Mouse (Mus musculus) CH12.LX (cell line): ENCODE results near the gene Tanc2. TPM values are rescaled to one million over a fixed set of nuclear protein-coding genes. Genes with fewer than 3 reads are reported as not detected.

Experiments
- DNase-seq: peaks from one replicate; pipeline ENCODE4 v3.0.0-alpha.2; 2013; ENCODE audit errors: extremely low read depth
- H3K27ac ChIP-seq: 2 replicates; pipeline ENCODE4 v1.5.1; 2012; ENCODE audit warnings: low read depth, mild to moderate bottlenecking, control low read depth, moderate library complexity; ENCODE audit not compliant: insufficient read depth
- H3K27me3 ChIP-seq: replicated peaks from 2 replicates; pipeline ENCODE3; 2012; ENCODE audit warnings: inconsistent platforms
- H3K36me3 ChIP-seq, 2 experiments: replicated peaks in 1 of 2; 2 replicates each; pipeline versions ENCODE3 to v1.6.1; 2012; ENCODE audit warnings: inconsistent platforms in 1 of 2, low read length in 1 of 2, mild to moderate bottlenecking in 1 of 2, mixed read lengths in 1 of 2, moderate library complexity in 1 of 2; ENCODE audit not compliant: control insufficient read depth in 1 of 2, insufficient read depth in 1 of 2
- H3K4me1 ChIP-seq, 2 experiments: 2 replicates each; pipeline ENCODE4 v1.6.1; 2012; ENCODE audit warnings: inconsistent platforms in 1 of 2, moderate library complexity in 1 of 2; ENCODE audit not compliant: insufficient read depth in 2 of 2, control insufficient read depth in 1 of 2
- H3K4me2 ChIP-seq: 2 replicates; pipeline ENCODE4 v1.6.1; 2012; ENCODE audit warnings: low read depth, mild to moderate bottlenecking, control low read depth; ENCODE audit not compliant: poor library complexity, insufficient read depth, severe bottlenecking
- H3K4me3 ChIP-seq, 3 experiments: fragments of 150-350 bp in 1 of 3; sonication (generic) in 1 of 3; replicated peaks in 1 of 3; 2 replicates each; pipeline versions ENCODE3 to v1.5.1; 2011 to 2012; ENCODE audit warnings: low read depth in 2 of 3, low read length in 2 of 3, mild to moderate bottlenecking in 2 of 3, moderate library complexity in 2 of 3, control low read depth in 1 of 3, improper control_type of control experiment in 1 of 3, inconsistent platforms in 1 of 3, mixed read lengths in 1 of 3; ENCODE audit not compliant: poor library complexity in 1 of 3
- H3K79me2 ChIP-seq: replicated peaks from 2 replicates; pipeline ENCODE4 v1.6.1; 2012; ENCODE audit warnings: mild to moderate bottlenecking, moderate library complexity; ENCODE audit not compliant: control insufficient read depth, poor library complexity, insufficient read depth, severe bottlenecking; ENCODE audit errors: extremely low read depth
- H3K9ac ChIP-seq: 2 replicates; pipeline ENCODE4 v1.6.1; 2012; ENCODE audit warnings: low read depth, mild to moderate bottlenecking, control low read depth, moderate library complexity; ENCODE audit not compliant: insufficient read depth
- H3K9me3 ChIP-seq: replicated peaks from 2 replicates; pipeline ENCODE3; 2012; ENCODE audit warnings: low read length, inconsistent platforms, mixed read lengths
- BHLHE40 ChIP-seq: IDR thresholded peaks from 2 replicates; pipeline ENCODE4 v1.6.1; 2011; ENCODE audit warnings: mild to moderate bottlenecking, low read depth, low read length, improper control_type of control experiment
- CHD2 ChIP-seq: IDR thresholded peaks from 2 replicates; pipeline ENCODE4 v1.6.1; 2011; ENCODE audit warnings: low read length, improper control_type of control experiment
- CTCF ChIP-seq, 2 experiments: IDR thresholded peaks in 1 of 2; conservative IDR thresholded peaks in 1 of 2; 2 replicates each; pipeline ENCODE4 v1.5.1; 2011 to 2012; ENCODE audit warnings: low read depth in 2 of 2, low read length in 2 of 2, improper control_type of control experiment in 1 of 2, inconsistent platforms in 1 of 2, mild to moderate bottlenecking in 1 of 2, moderate library complexity in 1 of 2
- ETS1 ChIP-seq: conservative IDR thresholded peaks from 2 replicates; pipeline ENCODE4 v1.6.1; 2012; ENCODE audit warnings: low read depth, mild to moderate bottlenecking, inconsistent platforms, low read length, improper control_type of control experiment, moderate library complexity
- GABPA ChIP-seq: IDR thresholded peaks from 2 replicates; pipeline ENCODE4 v1.6.1; 2012; ENCODE audit warnings: low read depth, low read length, improper control_type of control experiment, inconsistent platforms; ENCODE audit not compliant: insufficient replicate concordance
- HCFC1 ChIP-seq: IDR thresholded peaks from 2 replicates; pipeline ENCODE4 v1.6.1; 2012; ENCODE audit warnings: low read depth, mild to moderate bottlenecking, inconsistent platforms, low read length, improper control_type of control experiment
- JUN ChIP-seq: IDR thresholded peaks from 2 replicates; pipeline ENCODE4 v1.6.1; 2011; ENCODE audit warnings: low read depth, mild to moderate bottlenecking, low read length, improper control_type of control experiment, moderate library complexity; ENCODE audit not compliant: insufficient read depth
- MAX ChIP-seq: IDR thresholded peaks from 2 replicates; pipeline ENCODE4 v1.6.1; 2011; ENCODE audit warnings: low read length, improper control_type of control experiment
- MAZ ChIP-seq: IDR thresholded peaks from 2 replicates; pipeline ENCODE4 v1.6.1; 2012; ENCODE audit warnings: low read depth, mild to moderate bottlenecking, inconsistent platforms, low read length, improper control_type of control experiment, moderate library complexity
- MXI1 ChIP-seq: IDR thresholded peaks from 2 replicates; pipeline ENCODE4 v1.6.1; 2011; ENCODE audit warnings: mild to moderate bottlenecking, low read depth, low read length, improper control_type of control experiment
- MYC ChIP-seq: IDR thresholded peaks from 2 replicates; pipeline ENCODE4 v1.6.1; 2011; ENCODE audit warnings: low read depth, mild to moderate bottlenecking, improper control_type of control experiment, low read length
- PAX5 ChIP-seq: IDR thresholded peaks from 2 replicates; pipeline ENCODE4 v1.6.1; 2012; ENCODE audit warnings: low read length, inconsistent platforms, mixed read lengths
- POLR2A ChIP-seq: IDR thresholded peaks from 2 replicates; pipeline ENCODE4 v1.6.1; 2011; ENCODE audit warnings: low read depth, mild to moderate bottlenecking, improper control_type of control experiment, low read length
- POLR2AphosphoS2 ChIP-seq: IDR thresholded peaks from 2 replicates; pipeline ENCODE4 v1.6.1; 2011; ENCODE audit warnings: low read depth, low read length, improper control_type of control experiment
- RAD21 ChIP-seq: IDR thresholded peaks from 2 replicates; pipeline ENCODE4 v1.6.1; 2011; ENCODE audit warnings: low read depth, mild to moderate bottlenecking, low read length, improper control_type of control experiment, moderate library complexity
- SMC3 ChIP-seq: IDR thresholded peaks from 2 replicates; pipeline ENCODE4 v1.6.1; 2011; ENCODE audit warnings: low read depth, low read length, improper control_type of control experiment
- UBTF ChIP-seq: IDR thresholded peaks from 2 replicates; pipeline ENCODE4 v1.6.1; 2012; ENCODE audit warnings: low read depth, mild to moderate bottlenecking, inconsistent platforms, low read length, improper control_type of control experiment, moderate library complexity
- USF2 ChIP-seq: conservative IDR thresholded peaks from 2 replicates; pipeline ENCODE4 v1.6.1; 2011; ENCODE audit warnings: low read depth, low read length, improper control_type of control experiment
- ZC3H11A ChIP-seq: IDR thresholded peaks from 2 replicates; pipeline ENCODE4 v1.6.1; 2012; ENCODE audit warnings: low read depth, mild to moderate bottlenecking, inconsistent platforms, low read length, improper control_type of control experiment
- dilution Hi-C: fragments of 300-500 bp; cut with MboI; formaldehyde crosslinking; loops from 2 replicates; pipeline ENCODE4 v1.14.3; 2020; ENCODE audit warnings: low sequenced_read_pairs; ENCODE audit not compliant: extremely low pct_unique_long_range_greater_than_20kb, extremely low pct_ligation_motif_present
- in situ Hi-C: fragments of 300-500 bp; cut with MboI; formaldehyde crosslinking; loops from 3 replicates; pipeline ENCODE4 v1.14.3; 2019; ENCODE audit warnings: low sequenced_read_pairs, low pct_ligation_motif_present, low pct_unique_long_range_greater_than_20kb, mixed read lengths
- polyA plus RNA-seq: library from polyadenylated mRNA; unstranded; fragments of >175 nt; gene quantifications from 2 replicates; pipeline ENCODE4 v1.2.1, GENCODE M21; 2012; ENCODE audit warnings: low read depth; ENCODE audit not compliant: insufficient read length
- total RNA-seq, 2 experiments: library from RNA; depleted of rRNA; stranded (reverse); fragments of 300-350 nt in 1 of 2; fragments of >200 nt in 1 of 2; gene quantifications; 2 replicates each; pipeline ENCODE4 v1.2.3; 2012 to 2014

Gene Tanc2
- total and polyA plus RNA-seq, 3 experiments: 2.6 to 10.4 (median 3.2) TPM

GRCm38 (mm10) chr11:105899151-105899550, 309.4 kb downstream of the Tanc2 start:
- Histone ChIP-seq H3K9me3 (no peaks in the 10 kb centered on the region), H3K9ac (no peak overlapping the region), H3K4me2 (no peak overlapping the region), H3K79me2 (no peaks in the 10 kb centered on the region), H3K36me3 (peaks cover 0 to 18% of the 10 kb centered on the region in 2 experiments), H3K27me3 (no peaks in the 10 kb centered on the region), H3K27ac (no peak overlapping the region), H3K4me3 (no peak overlapping the region), H3K4me1 (peaks cover 0 to 16% of the 10 kb centered on the region in 2 experiments; a peak in 2 of 4 replicates)
- in situ Hi-C loops: no loop called here
- DNase-seq: no peak
- TF ChIP-seq POLR2A (no peak), PAX5 (no peak), MAZ (no peak), POLR2AphosphoS2 (no peak), GABPA (no peak), USF2 (no peak), CHD2 (peak; percentile 38; the same call in 1 of the 2 replicates), MYC (no peak)
- dilution Hi-C loops: no loop called here

GRCm38 (mm10) chr11:105901501-105901900, 311.7 kb downstream of the Tanc2 start:
- TF ChIP-seq RAD21 (peak; percentile 30), ZC3H11A (no peak), ETS1 (peak; percentile 26), MXI1 (no peak), GABPA (no peak), CTCF (conservative IDR thresholded peaks at IDR 0.05 in 1 of 2, IDR thresholded peaks at IDR 0.05 in 1 of 2; ENCODE audit: low read depth in 2 of 2, low read length in 2 of 2) (peak in 1 of 2 experiments; percentile 43; a peak in 2 of 4 replicates), SMC3 (0 out of 2 replicates have a peak, but pooled peaks have one; percentile 4)
- Histone ChIP-seq H3K9ac (no peak overlapping the region), H3K4me1 (peaks cover 0 to 16% of the 10 kb centered on the region in 2 experiments; a peak in 2 of 4 replicates), H3K27ac (no peak overlapping the region), H3K4me3 (no peak overlapping the region), H3K36me3 (peaks cover 0 to 20% of the 10 kb centered on the region in 2 experiments), H3K27me3 (no peaks in the 10 kb centered on the region), H3K79me2 (no peaks in the 10 kb centered on the region), H3K4me2 (peak overlapping the region; percentile 5; the same call in 1 of the 2 replicates), H3K9me3 (no peaks in the 10 kb centered on the region)
- in situ Hi-C loops (no loop called here), dilution Hi-C loops (no loop called here)
- peak; percentile 27 for DNase-seq

- Histone ChIP-seq H3K9ac (no peak overlapping the region), H3K27me3 (no peaks in the 10 kb centered on the region), H3K4me2 (no peak overlapping the region), H3K4me3 (no peak overlapping the region), H3K27ac (no peak overlapping the region), H3K79me2 (no peaks in the 10 kb centered on the region), H3K36me3 (peaks cover 0 to 17% of the 10 kb centered on the region in 2 experiments), H3K9me3 (no peaks in the 10 kb centered on the region), H3K4me1 (peaks cover 0 to 16% of the 10 kb centered on the region in 2 experiments; a peak in 2 of 4 replicates)
- DNase-seq: no peak
- in situ Hi-C loops: no loop called here
- dilution Hi-C loops: no loop called here
- TF ChIP-seq ZC3H11A: no peak
- no peak for TF ChIP-seq JUN
- no peak for TF ChIP-seq GABPA
- TF ChIP-seq HCFC1: no peak
- TF ChIP-seq UBTF: no peak
- TF ChIP-seq POLR2AphosphoS2: no peak
- no peak for TF ChIP-seq BHLHE40
- no peak for TF ChIP-seq POLR2A
- no peak for TF ChIP-seq MXI1
- no peak for TF ChIP-seq MAX
Measured at GRCm38 (mm10) chr11:105902956-105903355, 313.2 kb downstream of the Tanc2 start.
